Mouse (Mus musculus) neutrophil, adult 65 days (primary cell): ENCODE data around the gene Pfkfb1. TPM values are rescaled to one million over a fixed set of nuclear protein-coding genes. Genes with fewer than 3 reads are reported as not detected.

Experiments used
- total RNA-seq: library from RNA; stranded (reverse); gene quantifications from 2 replicates; pipeline ENCODE4 v1.2.4, GENCODE M21; 2023

Gene Pfkfb1
- 1.8 and 3.9 TPM in 2 replicates for total RNA-seq

DNA sequence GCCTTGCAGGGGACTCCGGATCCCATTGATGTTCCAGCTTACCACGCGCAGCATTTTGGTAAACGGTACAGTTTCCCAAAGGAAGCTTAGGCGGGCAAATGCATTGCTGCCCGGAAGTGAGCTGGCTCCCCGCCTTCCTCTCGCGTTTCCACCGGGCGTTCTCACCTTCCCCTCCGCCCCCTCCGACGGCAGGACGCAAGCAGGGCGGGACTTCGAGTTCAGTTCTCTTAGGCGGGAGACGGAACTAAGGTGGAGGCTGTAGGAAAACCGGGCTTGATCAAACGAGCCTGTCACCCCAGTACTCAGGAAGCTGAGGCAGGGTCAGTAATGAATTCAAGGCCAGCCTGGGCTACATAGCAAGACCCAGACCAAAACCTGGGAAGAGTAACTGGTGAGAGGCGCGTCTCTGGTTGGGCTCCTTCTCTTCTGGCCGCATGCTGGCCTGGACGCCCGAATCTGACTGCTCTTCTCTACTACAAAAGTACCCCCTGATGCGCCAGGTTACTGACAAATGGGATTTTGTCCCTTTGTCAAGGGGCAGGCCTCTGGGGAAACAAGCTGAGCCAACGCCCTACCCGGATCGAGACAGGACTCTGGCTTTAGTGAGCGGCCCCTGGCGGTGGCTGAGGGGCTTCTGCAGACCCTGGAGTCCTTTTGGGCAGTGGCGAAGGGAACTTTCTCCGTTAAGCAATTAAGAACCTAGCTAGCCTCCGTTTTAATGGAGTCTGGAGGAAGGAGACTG, at the start of gene Pfkfb1:
Pfkfb1 (plus strand) TSS at position 207 of the 742 bp plus-strand sequence.

DNA sequence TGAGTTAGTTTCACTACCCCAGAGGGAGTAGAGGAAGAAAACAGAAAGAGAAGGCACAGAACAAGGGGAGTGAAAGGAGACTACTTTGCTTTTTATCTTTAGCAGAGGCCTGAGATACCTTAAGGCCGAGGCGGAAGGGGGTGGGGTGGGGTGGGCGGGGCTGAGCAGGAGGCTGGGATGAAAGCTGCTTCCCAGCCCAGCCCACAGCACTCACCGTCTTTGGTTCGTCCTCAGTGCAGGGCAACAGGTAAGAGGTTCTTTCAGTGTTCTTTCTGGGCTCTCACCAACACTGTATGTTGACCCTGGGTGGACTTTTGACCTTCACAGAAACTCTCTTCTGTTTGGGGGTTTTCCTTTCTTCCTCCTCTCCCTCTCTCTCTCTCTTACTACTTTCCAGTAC, 40.8 kb upstream of the Pfkfb1 start, which contains the start of gene Alas2:
Alas2 (plus strand) TSS at position 137 of the 400 bp plus-strand sequence.

DNA sequence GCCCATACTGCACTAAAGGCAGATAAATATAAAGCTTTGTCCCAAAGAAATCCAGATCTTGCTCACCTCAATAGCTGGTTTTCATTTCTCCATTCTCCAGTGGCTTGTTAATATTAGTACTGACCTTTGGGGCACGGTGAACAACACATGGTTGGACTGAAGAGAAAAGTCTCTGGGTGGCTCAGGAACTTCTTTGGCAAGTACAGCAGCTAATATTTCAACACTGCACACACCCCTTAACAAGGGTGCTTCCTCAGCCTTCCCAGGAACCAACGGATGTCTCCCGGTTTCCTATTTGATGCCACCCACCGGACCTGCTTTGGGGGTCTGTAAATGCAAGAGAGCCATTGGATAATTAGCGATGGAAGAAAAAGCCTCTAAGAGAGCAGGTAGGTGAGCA, 1.7 kb downstream of the Pfkfb1 start, which contains the start of gene Apex2:
Apex2 (minus strand) TSS at position 173 of the 400 bp plus-strand sequence.

DNA sequence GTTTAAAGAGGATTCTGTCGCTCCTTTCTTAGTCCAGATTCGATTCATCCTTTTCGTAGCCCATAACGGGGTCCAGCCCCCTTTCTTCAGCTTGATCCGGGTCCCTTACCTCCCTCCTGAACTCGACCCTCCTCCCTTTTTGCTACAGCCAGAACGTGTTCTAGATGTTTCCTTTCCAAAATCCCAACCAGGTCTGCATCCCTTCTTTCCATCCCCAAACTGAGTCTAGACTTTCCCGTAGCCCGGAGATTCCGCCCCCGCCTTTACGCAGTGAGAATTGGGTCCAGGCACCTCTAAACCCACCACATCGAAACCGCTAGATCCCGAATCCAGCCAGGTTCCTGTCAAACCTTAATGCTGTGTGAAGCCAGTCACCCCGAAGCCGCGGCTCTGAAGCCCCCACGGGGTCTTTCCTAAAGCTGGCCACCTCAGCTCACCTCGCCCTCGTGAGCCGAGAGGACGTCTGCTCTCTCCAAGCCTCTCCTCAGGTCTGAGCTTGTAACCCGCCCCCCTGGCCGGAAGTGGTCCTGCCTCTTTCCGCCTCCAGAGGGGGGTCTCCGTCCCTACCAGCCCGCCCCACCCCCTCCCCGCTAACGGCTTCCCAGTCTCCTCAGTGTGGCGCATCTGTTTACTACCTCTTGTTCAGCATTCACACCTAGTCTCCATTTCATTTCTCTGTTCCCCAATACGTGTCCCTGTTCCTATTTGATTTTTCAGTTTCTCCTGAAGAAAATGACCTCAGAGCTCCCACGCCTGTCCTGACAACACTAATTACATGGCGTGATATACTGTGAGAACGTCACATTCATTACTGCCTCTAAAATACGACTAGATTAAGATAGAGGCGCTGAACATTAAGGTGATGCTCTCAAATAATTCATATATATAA, 69.1 kb downstream of the Pfkfb1 start, which contains the start of gene Tro:
Tro (minus strand) TSS at position 676 of the 889 bp plus-strand sequence.

Other genes with a start within 250 kb of the Pfkfb1 start
- gene Tmem29, start 129.1 kb upstream of the Pfkfb1 start, total RNA-seq: 14.2 and 20.6 TPM in 2 replicates
- gene Alas2, start 40.9 kb upstream of the Pfkfb1 start, total RNA-seq: 2.3 and 3.6 TPM in 2 replicates
- gene Apex2, start 1.6 kb downstream of the Pfkfb1 start, total RNA-seq: 8.9 and 9.7 TPM in 2 replicates
- gene Tro, start 69.4 kb downstream of the Pfkfb1 start, total RNA-seq: not detected in 2 replicates
- gene Maged2, start 226.1 kb downstream of the Pfkfb1 start, total RNA-seq: 1.0 TPM in 2 replicates